Mouse (Mus musculus): ENCODE results near the gene 2010111I01Rik. TPM values are rescaled to one million over a fixed set of nuclear protein-coding genes. Genes with fewer than 3 reads are reported as not detected.

2010111I01Rik gene
- polyA plus RNA-seq, 1 experiment from 2014 or later, result 27.7 TPM

- no peak overlapping the region for H3K27ac ChIP-seq (replicated peaks)
- H3K4me1 ChIP-seq (replicated peaks), result no peaks in the 10 kb centered on the region
- H3K36me3 ChIP-seq, result no peaks in the 10 kb centered on the region
- 93% methylated on average over 4 of the region's 4 CpGs for WGBS
- H3K9me3 ChIP-seq, result no peaks in the 10 kb centered on the region
- H3K9ac ChIP-seq, result no peak overlapping the region
- ATAC-seq (ENCODE audit: low FRiP score, low read depth), result no peak
- H3K27me3 ChIP-seq, result no peaks in the 10 kb centered on the region
- H3K4me3 ChIP-seq, result no peak overlapping the region
- no peak overlapping the region for H3K4me2 ChIP-seq
These were observed 24.9 kb upstream of the 2010111I01Rik start for GRCm38 (mm10) chr13:62939797-62940196.

- Histone ChIP-seq H3K27ac (replicated peaks) (no peak overlapping the region), H3K27me3 (no peaks in the 10 kb centered on the region), H3K36me3 (no peaks in the 10 kb centered on the region), H3K4me2 (no peak overlapping the region), H3K4me1 (replicated peaks) (no peaks in the 10 kb centered on the region), H3K9me3 (no peaks in the 10 kb centered on the region), H3K4me3 (no peak overlapping the region), H3K9ac (no peak overlapping the region)
- no peak for ATAC-seq (ENCODE audit: low FRiP score, low read depth)
- WGBS, result 80% methylated on average over 4 of the region's 4 CpGs
These were observed 24.0 kb upstream of the 2010111I01Rik start for GRCm38 (mm10) chr13:62940721-62941120.

GRCm38 (mm10) chr13:62941341-62942005 is 23.2 kb upstream of the 2010111I01Rik start:
- no peak overlapping the region for H3K27ac ChIP-seq (replicated peaks)
- H3K4me1 ChIP-seq (replicated peaks), result no peaks in the 10 kb centered on the region
- H3K9me3 ChIP-seq, result no peaks in the 10 kb centered on the region
- H3K4me2 ChIP-seq, result no peak overlapping the region
- no peaks in the 10 kb centered on the region for H3K27me3 ChIP-seq
- WGBS, result 74% methylated on average over 17 of the region's 17 CpGs
- H3K9ac ChIP-seq, result no peak overlapping the region
- no peak overlapping the region for H3K4me3 ChIP-seq
- no peaks in the 10 kb centered on the region for H3K36me3 ChIP-seq
- no peak for ATAC-seq (ENCODE audit: low FRiP score, low read depth)

- Histone ChIP-seq H3K9me3 (no peaks in the 10 kb centered on the region), H3K4me3 (no peak overlapping the region), H3K36me3 (no peaks in the 10 kb centered on the region), H3K27ac (replicated peaks) (no peak overlapping the region), H3K4me2 (no peak overlapping the region), H3K4me1 (replicated peaks) (no peaks in the 10 kb centered on the region), H3K9ac (no peak overlapping the region), H3K27me3 (no peaks in the 10 kb centered on the region)
- no peak for ATAC-seq (ENCODE audit: low FRiP score, low read depth)
- 75% methylated on average over 7 of the region's 7 CpGs for WGBS
These were observed 21.3 kb upstream of the 2010111I01Rik start for GRCm38 (mm10) chr13:62943274-62943830.

GRCm38 (mm10) chr13:62944109-62944508 is 20.6 kb upstream of the 2010111I01Rik start:
- Histone ChIP-seq H3K27me3 (no peaks in the 10 kb centered on the region), H3K27ac (replicated peaks) (no peak overlapping the region), H3K36me3 (no peaks in the 10 kb centered on the region), H3K9me3 (no peaks in the 10 kb centered on the region), H3K9ac (no peak overlapping the region), H3K4me2 (no peak overlapping the region), H3K4me1 (replicated peaks) (no peaks in the 10 kb centered on the region), H3K4me3 (no peak overlapping the region)
- ATAC-seq (ENCODE audit: low FRiP score, low read depth), result no peak
- WGBS, result 71% methylated on average over 6 of the region's 6 CpGs

GRCm38 (mm10) chr13:62949560-62950188 is 15.0 kb upstream of the 2010111I01Rik start:
- Histone ChIP-seq H3K27me3 (no peaks in the 10 kb centered on the region), H3K9ac (no peak overlapping the region), H3K27ac (replicated peaks) (no peak overlapping the region), H3K4me3 (no peak overlapping the region), H3K36me3 (no peaks in the 10 kb centered on the region), H3K4me2 (no peak overlapping the region), H3K9me3 (no peaks in the 10 kb centered on the region), H3K4me1 (replicated peaks) (no peaks in the 10 kb centered on the region)
- WGBS, result 42% methylated on average over 4 of the region's 4 CpGs
- ATAC-seq (ENCODE audit: low FRiP score, low read depth), result no peak

- H3K4me2 ChIP-seq, result no peak overlapping the region
- H3K4me3 ChIP-seq, result no peak overlapping the region
- WGBS, result 74% methylated on average over 1 of the region's 1 CpGs
- H3K36me3 ChIP-seq, result no peaks in the 10 kb centered on the region
- no peaks in the 10 kb centered on the region for H3K9me3 ChIP-seq
- H3K9ac ChIP-seq, result no peak overlapping the region
- H3K27me3 ChIP-seq, result no peaks in the 10 kb centered on the region
- ATAC-seq (ENCODE audit: low FRiP score, low read depth), result no peak
- H3K27ac ChIP-seq (replicated peaks), result no peak overlapping the region
- no peaks in the 10 kb centered on the region for H3K4me1 ChIP-seq (replicated peaks)
These were observed 13.1 kb upstream of the 2010111I01Rik start for GRCm38 (mm10) chr13:62951606-62952005.

- Histone ChIP-seq H3K9me3 (no peaks in the 10 kb centered on the region), H3K27me3 (no peaks in the 10 kb centered on the region), H3K4me2 (no peak overlapping the region), H3K9ac (no peak overlapping the region), H3K27ac (replicated peaks) (no peak overlapping the region), H3K4me3 (no peak overlapping the region), H3K36me3 (no peaks in the 10 kb centered on the region), H3K4me1 (replicated peaks) (no peaks in the 10 kb centered on the region)
- WGBS, result 80% methylated on average over 3 of the region's 3 CpGs
- no peak for ATAC-seq (ENCODE audit: low FRiP score, low read depth)
These were observed 12.6 kb upstream of the 2010111I01Rik start for GRCm38 (mm10) chr13:62952047-62952446.

GRCm38 (mm10) chr13:62952624-62953023 is 12.1 kb upstream of the 2010111I01Rik start:
- no peaks in the 10 kb centered on the region for H3K4me1 ChIP-seq (replicated peaks)
- H3K4me2 ChIP-seq, result no peak overlapping the region
- H3K36me3 ChIP-seq, result no peaks in the 10 kb centered on the region
- no peaks in the 10 kb centered on the region for H3K27me3 ChIP-seq
- H3K27ac ChIP-seq (replicated peaks), result no peak overlapping the region
- H3K9ac ChIP-seq, result no peak overlapping the region
- WGBS, result 82% methylated on average over 3 of the region's 3 CpGs
- ATAC-seq (ENCODE audit: low FRiP score, low read depth), result no peak
- H3K9me3 ChIP-seq, result no peaks in the 10 kb centered on the region
- no peak overlapping the region for H3K4me3 ChIP-seq

- Histone ChIP-seq H3K4me1 (replicated peaks) (no peaks in the 10 kb centered on the region), H3K27me3 (0 out of 2 replicates have a peak, but pooled peaks cover 3% of the 10 kb centered on the region), H3K9ac (no peak overlapping the region), H3K9me3 (no peaks in the 10 kb centered on the region), H3K27ac (replicated peaks) (no peak overlapping the region), H3K4me2 (no peak overlapping the region), H3K4me3 (no peak overlapping the region), H3K36me3 (no peaks in the 10 kb centered on the region)
- WGBS, result 91% methylated on average over 6 of the region's 6 CpGs
- ATAC-seq (ENCODE audit: low FRiP score, low read depth), result no peak
These were observed 8.7 kb upstream of the 2010111I01Rik start for GRCm38 (mm10) chr13:62955997-62956396.

GRCm38 (mm10) chr13:62956776-62957175 is 7.9 kb upstream of the 2010111I01Rik start:
- Histone ChIP-seq H3K9ac (no peak overlapping the region), H3K9me3 (no peaks in the 10 kb centered on the region), H3K27ac (replicated peaks) (no peak overlapping the region), H3K4me1 (replicated peaks) (no peaks in the 10 kb centered on the region), H3K27me3 (0 out of 2 replicates have a peak, but pooled peaks cover 3% of the 10 kb centered on the region), H3K36me3 (no peaks in the 10 kb centered on the region), H3K4me3 (no peak overlapping the region), H3K4me2 (no peak overlapping the region)
- no peak for ATAC-seq (ENCODE audit: low FRiP score, low read depth)
- WGBS, result 86% methylated on average over 10 of the region's 10 CpGs

GRCm38 (mm10) chr13:62963358-62963757 is 1.3 kb upstream of the 2010111I01Rik start:
- H3K4me2 ChIP-seq, result no peak overlapping the region
- no peak overlapping the region for H3K4me3 ChIP-seq
- H3K9me3 ChIP-seq, result no peaks in the 10 kb centered on the region
- no peak for ATAC-seq (ENCODE audit: low FRiP score, low read depth)
- peaks cover 8% of the 10 kb centered on the region for H3K4me1 ChIP-seq (replicated peaks)
- 86% methylated on average over 2 of the region's 2 CpGs for WGBS
- no peak overlapping the region for H3K27ac ChIP-seq (replicated peaks)
- 0 out of 2 replicates have a peak, but pooled peaks cover 3% of the 10 kb centered on the region for H3K27me3 ChIP-seq
- H3K9ac ChIP-seq, result no peak overlapping the region
- H3K36me3 ChIP-seq, result no peaks in the 10 kb centered on the region

All from hindbrain, embryonic 15.5 days (tissue).